Comparison of ENCODE assay signal across 23 mouse cellular contexts in genomic region chr7:45809276-45810075, GRCm38 (mm10). TPM values are rescaled to one million over a fixed set of nuclear protein-coding genes. Genes with fewer than 3 reads are reported as not detected.
DNase-seq lines count a peak whose midpoint lies in the region; ATAC-seq and TF ChIP-seq lines count a peak whose summit lies in the region.
"Had no signal": no experiment of that assay in that cellular context is flagged by ENCODE, and none has a peak within 500 bp of the region (broad histone marks: within the 10 kb centered on the region; RNA-seq: fewer than 3 reads in every experiment).

No protein-coding gene starts in this region.

- H3K9me3 ChIP-seq in hindbrain, postnatal 0 days (ENCODE audit: low read length): no peaks in the 10 kb centered on the region
- H3K9me3 ChIP-seq in hindbrain, embryonic 10.5 days: no peaks in the 10 kb centered on the region
- H3K9me3 ChIP-seq in neural tube, embryonic 13.5 days: no peaks in the 10 kb centered on the region
- H3K9me3 ChIP-seq: hindbrain, embryonic 15.5 days had no signal

- peaks cover 60% of the 10 kb centered on the region for H3K36me3 ChIP-seq in hindbrain, postnatal 0 days (ENCODE audit: insufficient read depth, low read length)
- H3K36me3 ChIP-seq in hindbrain, embryonic 10.5 days: peaks cover 77% of the 10 kb centered on the region
- H3K36me3 ChIP-seq in neural tube, embryonic 13.5 days: peaks cover 71% of the 10 kb centered on the region

- ATAC-seq in hindbrain, postnatal 0 days: no peak
- no peak for ATAC-seq in neural tube, embryonic 13.5 days (ENCODE audit: low read depth)
- ATAC-seq: forebrain, postnatal 0 days had no signal

- peaks cover 11% of the 10 kb centered on the region; the same call in 1 of the 2 replicates for H3K4me1 ChIP-seq in hindbrain, postnatal 0 days (ENCODE audit: insufficient read depth, low read length)
- H3K4me1 ChIP-seq in hindbrain, embryonic 10.5 days (replicated peaks): peaks cover 31% of the 10 kb centered on the region
- peaks cover 53% of the 10 kb centered on the region for H3K4me1 ChIP-seq in neural tube, embryonic 13.5 days (replicated peaks)

- no peak overlapping the region for H3K9ac ChIP-seq in hindbrain, postnatal 0 days (replicated peaks; ENCODE audit: low read length)
- peak overlapping the region; percentile 34; the same call in 1 of the 2 replicates for H3K9ac ChIP-seq in neural tube, embryonic 13.5 days
- H3K9ac ChIP-seq: forebrain, postnatal 0 days; hindbrain, embryonic 15.5 days had no signal

- no peak overlapping the region for H3K4me3 ChIP-seq in hindbrain, postnatal 0 days (ENCODE audit: low read length)
- H3K4me3 ChIP-seq in hindbrain, embryonic 10.5 days: no peak overlapping the region
- H3K4me3 ChIP-seq in neural tube, embryonic 13.5 days: no peak overlapping the region
- H3K4me3 ChIP-seq: hindbrain, embryonic 15.5 days had no signal

- TF ChIP-seq CTCF in hindbrain, postnatal 0 days (IDR thresholded peaks at IDR 0.05; ENCODE audit: low read depth): no peak

- H3K27ac ChIP-seq in hindbrain, postnatal 0 days: peak overlapping the region; percentile 26; the same call in 1 of the 2 replicates
- no peak overlapping the region for H3K27ac ChIP-seq in hindbrain, embryonic 10.5 days
- H3K27ac ChIP-seq in neural tube, embryonic 13.5 days (replicated peaks): no peak overlapping the region; the same call in 1 of the 2 replicates
- H3K27ac ChIP-seq: hindbrain, embryonic 15.5 days; kidney, postnatal 0 days had no signal

- no peaks in the 10 kb centered on the region for H3K27me3 ChIP-seq in hindbrain, postnatal 0 days (ENCODE audit: insufficient read depth, low read length)
- no peaks in the 10 kb centered on the region for H3K27me3 ChIP-seq in hindbrain, embryonic 10.5 days (ENCODE audit: insufficient read depth, poor library complexity, severe bottlenecking)
- no peaks in the 10 kb centered on the region for H3K27me3 ChIP-seq in neural tube, embryonic 13.5 days
- H3K27me3 ChIP-seq: CH12.LX; hindbrain, embryonic 15.5 days had no signal

- DNase-seq in cerebellum, postnatal 14 days: peak; percentile 51 to 59
- DNase-seq in cerebellum, adult 8-10 months: no peak
- no peak for DNase-seq in hindbrain, postnatal 0 days (ENCODE audit: low spot score)
- DNase-seq in hindbrain, embryonic 10.5 days (ENCODE audit: low spot score): no peak
- DNase-seq in neural tube, embryonic 10.5 days (ENCODE audit: extremely low spot score, low spot score): no peak
- no peak for DNase-seq in natural killer cell, adult 2 months (ENCODE audit: low spot score in 2 of 2)
- DNase-seq: forebrain, postnatal 0 days; gastrocnemius, postnatal 36 days; kidney, adult 18-20 months; layer of hippocampus, postnatal 36 days; lung, adult 18-20 months; right cerebral cortex, postnatal 14 days; spleen, adult 18-20 months; thymus, adult 18-20 months; thymus, postnatal 4 days had no signal

- no peak overlapping the region for H3K4me2 ChIP-seq in hindbrain, postnatal 0 days (ENCODE audit: low read depth, low read length)
- no peak overlapping the region for H3K4me2 ChIP-seq in neural tube, embryonic 13.5 days
- H3K4me2 ChIP-seq: hindbrain, embryonic 15.5 days had no signal

- WGBS in hindbrain, postnatal 0 days: 62% methylated on average over 14 of the region's 14 CpGs
- WGBS in hindbrain, embryonic 10.5 days: 89% methylated on average over 14 of the region's 14 CpGs
- 88% methylated on average over 14 of the region's 14 CpGs for WGBS in neural tube, embryonic 13.5 days

RNA-seq across cellular contexts. Expression of gene Cyth2, which starts 4.9 kb away (rescaled TPM):
- 176 and 221 TPM in 2 replicates for total RNA-seq in hindbrain, postnatal 0 days (2014; rRNA removed)
- 209 and 216 TPM in 2 replicates for polyA plus RNA-seq in hindbrain, postnatal 0 days (2015; fragmentation: Nextera tagmentation; extraction: Ambion mirVana)
- polyA plus RNA-seq in hindbrain, embryonic 10.5 days (2016; fragmentation: Nextera tagmentation; extraction: Ambion mirVana): 164 and 231 TPM in 2 replicates
- polyA plus RNA-seq in neural tube, embryonic 13.5 days (2015; fragmentation: Nextera tagmentation; extraction: Ambion mirVana): 292 and 303 TPM in 2 replicates

RNA-seq across cellular contexts. Expression of gene Kcnj14, which starts 15.1 kb away (rescaled TPM):
- 0.97 and 1.4 TPM in 2 replicates for total RNA-seq in hindbrain, postnatal 0 days (2014; rRNA removed)
- polyA plus RNA-seq in hindbrain, postnatal 0 days (2015; fragmentation: Nextera tagmentation; extraction: Ambion mirVana): 0.89 and 1.2 TPM in 2 replicates
- 0.91 and 1.0 TPM in 2 replicates for polyA plus RNA-seq in hindbrain, embryonic 10.5 days (2016; fragmentation: Nextera tagmentation; extraction: Ambion mirVana)
- polyA plus RNA-seq in neural tube, embryonic 13.5 days (2015; fragmentation: Nextera tagmentation; extraction: Ambion mirVana): 0.85 and 0.93 TPM in 2 replicates
- total RNA-seq: liver, adult 2 months; megakaryocyte-erythroid progenitor cell, adult 5-6 weeks had no signal

RNA-seq across cellular contexts. Expression of gene Grwd1, which starts 21.3 kb away (rescaled TPM):
- total RNA-seq in hindbrain, postnatal 0 days (2014; rRNA removed): 29.1 and 34.6 TPM in 2 replicates
- polyA plus RNA-seq in hindbrain, postnatal 0 days (2015; fragmentation: Nextera tagmentation; extraction: Ambion mirVana): 44.6 and 48.6 TPM in 2 replicates
- 85.2 and 110 TPM in 2 replicates for polyA plus RNA-seq in hindbrain, embryonic 10.5 days (2016; fragmentation: Nextera tagmentation; extraction: Ambion mirVana)
- 34.6 and 37.2 TPM in 2 replicates for polyA plus RNA-seq in neural tube, embryonic 13.5 days (2015; fragmentation: Nextera tagmentation; extraction: Ambion mirVana)

RNA-seq across cellular contexts. Expression of gene Sult2b1, which starts 25.0 kb away (rescaled TPM):
- 4.7 and 12.1 TPM in 2 replicates for total RNA-seq in hindbrain, postnatal 0 days (2014; rRNA removed)
- 5.7 and 7.4 TPM in 2 replicates for polyA plus RNA-seq in hindbrain, postnatal 0 days (2015; fragmentation: Nextera tagmentation; extraction: Ambion mirVana)
- polyA plus RNA-seq in hindbrain, embryonic 10.5 days (2016; fragmentation: Nextera tagmentation; extraction: Ambion mirVana): 1.7 and 2.2 TPM in 2 replicates
- polyA plus RNA-seq in neural tube, embryonic 13.5 days (2015; fragmentation: Nextera tagmentation; extraction: Ambion mirVana): 4.9 and 5.2 TPM in 2 replicates
- total RNA-seq: gastrocnemius, postnatal 36 days; heart, adult 8-10 months; liver, adult 2 months; megakaryocyte-erythroid progenitor cell, adult 5-6 weeks; neutrophil, adult 5-6 weeks had no signal
- polyA plus RNA-seq: liver, adult 2 months had no signal

RNA-seq across cellular contexts. Expression of gene Lmtk3, which starts 25.9 kb away (rescaled TPM):
- total RNA-seq in hindbrain, postnatal 0 days (2014; rRNA removed): 125 and 133 TPM in 2 replicates
- 13.6 and 13.9 TPM in 2 replicates for polyA plus RNA-seq in hindbrain, postnatal 0 days (2015; fragmentation: Nextera tagmentation; extraction: Ambion mirVana)
- polyA plus RNA-seq in hindbrain, embryonic 10.5 days (2016; fragmentation: Nextera tagmentation; extraction: Ambion mirVana): 2.3 and 5.4 TPM in 2 replicates
- polyA plus RNA-seq in neural tube, embryonic 13.5 days (2015; fragmentation: Nextera tagmentation; extraction: Ambion mirVana): 17.2 and 17.4 TPM in 2 replicates
- total RNA-seq: gastrocnemius, postnatal 36 days; liver, adult 2 months; megakaryocyte-erythroid progenitor cell, adult 5-6 weeks; neutrophil, adult 5-6 weeks had no signal

Comparison
In these comparisons a context has a peak if more than half of its experiments do, and no peak if none do; other contexts are left out.
1. DNase-seq: peak in cerebellum, postnatal 14 days (2 of 2); none in cerebellum, adult 8-10 months (single experiment), hindbrain, postnatal 0 days (single experiment), hindbrain, embryonic 10.5 days (single experiment), neural tube, embryonic 10.5 days (single experiment) and natural killer cell, adult 2 months (0 of 2).